Mouse (Mus musculus) liver, adult 2 months (tissue): ENCODE data around the gene Crygb.

ENCODE experiments used
- CTCF ChIP-seq: fragments of 200-500 bp; IDR thresholded peaks from 2 replicates; pipeline ENCODE4 v1.5.1; 2011; ENCODE audit warnings: low read depth, low read length, control low read depth
- POLR2A ChIP-seq: fragments of 200-500 bp; IDR thresholded peaks from 2 replicates; pipeline ENCODE4 v1.6.1; 2011; ENCODE audit warnings: low read length, control low read depth; ENCODE audit not compliant: insufficient read depth; ENCODE audit errors: extremely low read depth

GRCm38 (mm10) chr1:65043433-65043832 is 38.7 kb downstream of the Crygb start:
- TF ChIP-seq POLR2A, result no peak
- TF ChIP-seq CTCF, result no peak
